Mouse (Mus musculus) limb, embryonic 11.5 days (tissue): ENCODE results near the gene Hrasls5. TPM values are rescaled to one million over a fixed set of nuclear protein-coding genes. Genes with fewer than 3 reads are reported as not detected.

Experiments used
- ATAC-seq: fragments of 200-750 bp; cut with Nextera tagmentation; 2 replicates; pipeline ENCODE4 v1.8.0; 2017; ENCODE audit warnings: low read depth; ENCODE audit not compliant: insufficient number of reproducible peaks, low FRiP score, low TSS enrichment
- DNase-seq: peaks from one replicate; pipeline ENCODE4 v3.0.0-alpha.2; 2015; ENCODE audit warnings: low spot score
- H3K27ac ChIP-seq: fragments of 300-500 bp; sonication (generic); replicated peaks from 2 replicates; pipeline ENCODE4 v1.5.1; 2014; ENCODE audit warnings: low read depth, mild to moderate bottlenecking, low read length
- H3K27me3 ChIP-seq: fragments of 300-500 bp; sonication (generic); 2 replicates; pipeline ENCODE4 v1.6.1; 2014; ENCODE audit warnings: mild to moderate bottlenecking, low read length, mixed read lengths; ENCODE audit not compliant: control insufficient read depth, insufficient read depth
- H3K36me3 ChIP-seq: fragments of 300-500 bp; sonication (generic); 2 replicates; pipeline ENCODE4 v1.6.1; 2014; ENCODE audit warnings: mild to moderate bottlenecking, low read length, moderate library complexity, mixed read lengths; ENCODE audit not compliant: control insufficient read depth, insufficient read depth
- H3K4me1 ChIP-seq: fragments of 300-500 bp; sonication (generic); 2 replicates; pipeline ENCODE4 v1.6.1; 2014; ENCODE audit warnings: low read length, mixed read lengths; ENCODE audit not compliant: control insufficient read depth, insufficient read depth
- H3K4me2 ChIP-seq: fragments of 300-500 bp; sonication (generic); 2 replicates; pipeline ENCODE4 v1.6.1; 2014; ENCODE audit warnings: low read depth, mild to moderate bottlenecking, moderate library complexity; ENCODE audit not compliant: severe bottlenecking
- H3K4me3 ChIP-seq: fragments of 300-500 bp; sonication (generic); 2 replicates; pipeline ENCODE4 v1.5.1; 2014; ENCODE audit warnings: low read depth, low read length
- H3K9ac ChIP-seq: fragments of 300-500 bp; sonication (generic); 2 replicates; pipeline ENCODE4 v1.6.1; 2014; ENCODE audit warnings: mild to moderate bottlenecking, low read length
- H3K9me3 ChIP-seq: fragments of 300-500 bp; sonication (generic); 2 replicates; pipeline ENCODE4 v1.6.1; 2016; ENCODE audit warnings: low read length; ENCODE audit not compliant: control insufficient read depth
- WGBS: fragments of 180-500 bp; shearing (Covaris S2); extraction: QIAGEN DNeasy Blood & Tissue Kit; methylation state at CpG from one replicate; pipeline ENCODE4 v1.1.7; 2014; 5-methylcytosine and 5-hydroxymethylcytosine counted together
- polyA plus RNA-seq: library from polyadenylated mRNA; unstranded; fragments of >200 nt; fragmentation: Nextera tagmentation; extraction: Ambion mirVana; gene quantifications from 2 replicates; pipeline ENCODE4 v1.2.1, GENCODE M21; 2014

Hrasls5 gene
- not detected in 2 replicates for polyA plus RNA-seq

GRCm38 (mm10) chr19:7611942-7612757 is at the start of gene Hrasls5:
Gene Hrasls5 (plus strand): TSS chr19:7612541.
- Histone ChIP-seq H3K27ac (no peak within 1 kb of the TSS), H3K9ac (peak within 1 kb of the TSS; percentile 50; the same call in 1 of the 2 replicates), H3K4me3 (peak within 1 kb of the TSS; percentile 34), H3K4me2 (peak within 1 kb of the TSS; percentile 77), H3K27me3 (0 out of 2 replicates have a peak, but pooled peaks cover 3% of the 10 kb centered on the region), H3K36me3 (no peaks in the 10 kb centered on the region), H3K9me3 (no peaks in the 10 kb centered on the region), H3K4me1 (peaks cover 5% of the 10 kb centered on the region)
- DNase-seq (peak; percentile 55), ATAC-seq (peak; percentile 73)
- WGBS = 4% methylated on average over 54 of the region's 54 CpGs

GRCm38 (mm10) chr19:7562601-7563129 is 49.7 kb upstream of the Hrasls5 start:
- H3K4me3 ChIP-seq = no peak overlapping the region
- H3K9me3 ChIP-seq = no peaks in the 10 kb centered on the region
- WGBS = 81% methylated on average over 10 of the region's 10 CpGs
- no peak overlapping the region for H3K9ac ChIP-seq
- no peak overlapping the region for H3K27ac ChIP-seq
- ATAC-seq (no peak), DNase-seq (no peak)
- H3K36me3 ChIP-seq = no peaks in the 10 kb centered on the region
- no peaks in the 10 kb centered on the region for H3K27me3 ChIP-seq
- H3K4me1 ChIP-seq = peaks cover 3% of the 10 kb centered on the region; the same call in 1 of the 2 replicates
- H3K4me2 ChIP-seq = no peak overlapping the region

GRCm38 (mm10) chr19:7563676-7564075 is 48.7 kb upstream of the Hrasls5 start:
- no peak for DNase-seq
- Histone ChIP-seq H3K4me2 (no peak overlapping the region), H3K4me3 (no peak overlapping the region), H3K27ac (no peak overlapping the region), H3K9ac (no peak overlapping the region), H3K27me3 (no peaks in the 10 kb centered on the region), H3K36me3 (no peaks in the 10 kb centered on the region), H3K9me3 (no peaks in the 10 kb centered on the region), H3K4me1 (peaks cover 7% of the 10 kb centered on the region)
- 83% methylated on average over 2 of the region's 2 CpGs for WGBS
- ATAC-seq = no peak

GRCm38 (mm10) chr19:7564457-7564856 is 47.9 kb upstream of the Hrasls5 start:
- Histone ChIP-seq H3K9ac (no peak overlapping the region), H3K9me3 (no peaks in the 10 kb centered on the region), H3K4me1 (peaks cover 8% of the 10 kb centered on the region), H3K4me2 (no peak overlapping the region), H3K27me3 (no peaks in the 10 kb centered on the region), H3K4me3 (no peak overlapping the region), H3K36me3 (no peaks in the 10 kb centered on the region), H3K27ac (no peak overlapping the region)
- 79% methylated on average over 1 of the region's 1 CpGs for WGBS
- ATAC-seq = no peak
- DNase-seq = no peak

- no peak overlapping the region for H3K4me3 ChIP-seq
- H3K27ac ChIP-seq = no peak overlapping the region
- H3K9me3 ChIP-seq = no peaks in the 10 kb centered on the region
- no peak for DNase-seq
- H3K36me3 ChIP-seq = no peaks in the 10 kb centered on the region
- 85% methylated on average over 3 of the region's 3 CpGs for WGBS
- H3K4me1 ChIP-seq = peaks cover 8% of the 10 kb centered on the region
- no peak overlapping the region for H3K9ac ChIP-seq
- no peaks in the 10 kb centered on the region for H3K27me3 ChIP-seq
- H3K4me2 ChIP-seq = no peak overlapping the region
- no peak for ATAC-seq
Observed at GRCm38 (mm10) chr19:7566826-7567225, 45.5 kb upstream of the Hrasls5 start.

GRCm38 (mm10) chr19:7568364-7568763 is 44.0 kb upstream of the Hrasls5 start:
- peaks cover 8% of the 10 kb centered on the region for H3K4me1 ChIP-seq
- no peaks in the 10 kb centered on the region for H3K9me3 ChIP-seq
- DNase-seq = peak; percentile 61
- ATAC-seq = no peak
- no peaks in the 10 kb centered on the region for H3K36me3 ChIP-seq
- peak overlapping the region; percentile 61; the same call in 1 of the 2 replicates for H3K27ac ChIP-seq
- no peaks in the 10 kb centered on the region for H3K27me3 ChIP-seq
- H3K4me3 ChIP-seq = no peak overlapping the region
- H3K4me2 ChIP-seq = no peak overlapping the region
- WGBS = 24% methylated on average over 3 of the region's 3 CpGs
- H3K9ac ChIP-seq = no peak overlapping the region

GRCm38 (mm10) chr19:7569650-7570049 is 42.7 kb upstream of the Hrasls5 start:
- DNase-seq = no peak
- no peak overlapping the region for H3K27ac ChIP-seq
- H3K9me3 ChIP-seq = no peaks in the 10 kb centered on the region
- no peak for ATAC-seq
- H3K27me3 ChIP-seq = no peaks in the 10 kb centered on the region
- WGBS = 84% methylated on average over 5 of the region's 5 CpGs
- no peak overlapping the region for H3K9ac ChIP-seq
- H3K36me3 ChIP-seq = no peaks in the 10 kb centered on the region
- H3K4me2 ChIP-seq = no peak overlapping the region
- no peak overlapping the region for H3K4me3 ChIP-seq
- H3K4me1 ChIP-seq = peaks cover 8% of the 10 kb centered on the region

GRCm38 (mm10) chr19:7576180-7576579 is 36.2 kb upstream of the Hrasls5 start:
- H3K4me1 ChIP-seq = no peaks in the 10 kb centered on the region
- no peak overlapping the region for H3K4me2 ChIP-seq
- no peaks in the 10 kb centered on the region for H3K27me3 ChIP-seq
- ATAC-seq = no peak
- no peak for DNase-seq
- H3K4me3 ChIP-seq = no peak overlapping the region
- no peak overlapping the region for H3K9ac ChIP-seq
- no peak overlapping the region for H3K27ac ChIP-seq
- no peaks in the 10 kb centered on the region for H3K36me3 ChIP-seq
- H3K9me3 ChIP-seq = no peaks in the 10 kb centered on the region
- whole genome bisulfite sequencing = 91% methylated on average over 1 of the region's 1 CpGs
